Mouse (Mus musculus) embryonic facial prominence, embryonic 10.5 days (tissue): ENCODE measurements around the gene Rab20. TPM values are rescaled to one million over a fixed set of nuclear protein-coding genes. Genes with fewer than 3 reads are reported as not detected.

ENCODE experiments used
- DNase-seq: peaks from one replicate; pipeline ENCODE4 v3.0.0-alpha.2; 2017; ENCODE audit warnings: low spot score
- H3K27ac ChIP-seq: fragments of 300-500 bp; sonication (generic); replicated peaks from 2 replicates; pipeline ENCODE4 v1.5.1; 2016; ENCODE audit warnings: mild to moderate bottlenecking
- H3K27me3 ChIP-seq: fragments of 300-500 bp; sonication (generic); replicated peaks from 2 replicates; pipeline ENCODE4 v1.6.1; 2016; ENCODE audit warnings: low read depth, mild to moderate bottlenecking; ENCODE audit not compliant: poor library complexity, severe bottlenecking
- H3K36me3 ChIP-seq: fragments of 300-500 bp; sonication (generic); replicated peaks from 2 replicates; pipeline ENCODE4 v1.6.1; 2016; ENCODE audit warnings: mild to moderate bottlenecking, moderate library complexity
- H3K4me1 ChIP-seq: fragments of 300-500 bp; sonication (generic); 2 replicates; pipeline ENCODE4 v1.6.1; 2016
- H3K4me3 ChIP-seq: fragments of 300-500 bp; sonication (generic); 2 replicates; pipeline ENCODE4 v1.5.1; 2016; ENCODE audit warnings: mild to moderate bottlenecking, moderate library complexity
- H3K9me3 ChIP-seq: fragments of 300-500 bp; sonication (generic); 2 replicates; pipeline ENCODE4 v1.6.1; 2016; ENCODE audit warnings: mild to moderate bottlenecking
- WGBS: fragments of 180-500 bp; shearing (Covaris S2); methylation state at CpG from one replicate; pipeline ENCODE4 v1.1.7; 2016; 5-methylcytosine and 5-hydroxymethylcytosine counted together
- polyA plus RNA-seq: library from polyadenylated mRNA; unstranded; fragments of >200 nt; fragmentation: Nextera tagmentation; extraction: Ambion mirVana; gene quantifications from 2 replicates; pipeline ENCODE4 v1.2.1, GENCODE M21; 2016

Rab20 gene
- polyA plus RNA-seq, 1 experiment from 2014 or later, result 2.5 TPM

DNA sequence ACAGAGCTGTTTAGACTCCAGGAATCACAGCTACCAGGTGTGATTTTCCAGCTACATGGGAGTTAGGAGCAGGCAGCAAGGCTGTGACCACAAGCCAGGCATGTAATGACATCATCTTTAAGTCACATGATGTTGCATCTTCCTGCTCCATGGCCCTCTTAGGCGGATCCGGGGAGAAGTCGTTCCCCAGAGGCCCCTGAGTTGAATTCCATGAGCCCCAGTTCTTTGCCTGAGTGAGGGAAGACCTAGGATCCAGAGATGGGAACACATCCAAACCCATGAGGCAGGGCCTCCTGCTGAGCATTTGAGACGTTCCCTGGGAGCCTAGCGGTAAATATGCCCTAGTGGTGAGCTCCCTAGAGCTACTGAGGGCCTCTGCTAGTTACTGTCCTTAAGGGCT, 66.1 kb downstream of the Rab20 start:
- WGBS, result 68% methylated on average over 5 of the region's 5 CpGs
- Histone ChIP-seq H3K27me3 (no peaks in the 10 kb centered on the region), H3K9me3 (no peaks in the 10 kb centered on the region), H3K4me3 (no peak overlapping the region), H3K36me3 (peaks cover 77% of the 10 kb centered on the region), H3K27ac (peak overlapping the region; percentile 74), H3K4me1 (peaks cover 27% of the 10 kb centered on the region)
- no peak for DNase-seq

DNA sequence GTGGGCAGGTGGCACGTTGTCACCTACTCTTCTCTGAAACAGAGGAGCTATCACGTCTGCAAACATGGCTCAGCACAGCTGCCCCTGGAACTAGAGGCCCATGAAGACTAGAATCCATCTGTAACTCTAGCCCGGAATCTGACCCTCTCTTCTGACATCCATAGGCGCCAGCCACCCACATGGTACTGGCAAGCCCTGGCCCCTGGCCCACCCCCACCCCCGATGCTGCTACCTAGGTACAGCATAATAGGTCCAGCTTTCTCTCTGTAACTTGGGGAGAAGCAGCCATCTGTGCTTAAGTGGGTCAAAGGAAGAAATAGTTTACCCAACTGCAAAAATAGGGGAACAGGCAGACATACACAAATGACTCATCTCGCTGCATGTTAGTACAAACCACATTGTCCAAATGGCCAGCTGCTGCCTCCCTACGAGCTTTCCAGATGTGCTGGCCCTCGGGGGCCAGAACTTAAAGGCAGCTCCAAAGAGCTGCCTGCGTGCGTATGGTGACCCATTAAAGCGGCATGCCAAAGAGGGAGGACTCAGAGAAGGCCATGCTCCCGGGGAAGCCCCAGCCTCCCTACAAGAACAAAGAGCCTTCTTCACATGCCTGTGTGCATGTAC, 66.9 kb downstream of the Rab20 start:
- WGBS, result 63% methylated on average over 12 of the region's 12 CpGs

DNA sequence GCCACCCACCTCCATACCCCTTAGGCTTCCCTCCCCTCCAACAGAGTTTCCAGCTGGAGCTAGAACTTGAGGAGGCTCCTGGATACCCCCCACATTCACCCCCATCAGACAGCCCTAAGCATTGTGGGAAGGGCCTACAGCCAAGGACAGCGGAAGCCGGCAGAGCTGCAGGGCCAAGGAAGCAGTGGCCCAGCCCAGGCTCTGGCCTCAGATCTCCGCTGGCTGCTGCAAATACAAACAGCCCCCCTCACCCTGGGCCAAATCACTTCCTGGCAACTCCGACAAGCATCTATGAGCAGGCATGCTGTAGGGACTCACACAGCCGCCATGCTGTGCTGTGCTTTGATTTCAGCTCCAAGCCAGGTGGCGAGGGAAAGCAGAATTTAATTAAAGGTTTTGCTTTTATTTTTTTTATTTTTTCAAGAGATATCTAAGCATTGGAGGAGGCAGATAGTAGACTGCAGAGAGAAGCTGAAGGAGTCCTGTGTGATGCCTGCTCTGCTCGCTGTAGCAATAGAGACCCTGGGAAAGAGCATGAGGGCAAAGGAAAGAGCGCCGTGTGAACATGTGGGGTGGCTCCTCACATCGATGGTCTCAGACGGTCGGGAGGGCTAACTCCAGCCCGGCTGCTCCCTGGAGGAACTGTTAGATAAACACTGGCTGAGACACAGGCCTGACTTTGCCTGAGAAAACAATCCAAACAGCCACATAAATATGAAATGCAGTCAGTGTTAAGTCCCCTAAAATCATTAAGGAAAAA, 72.6 kb downstream of the Rab20 start:
- H3K9me3 ChIP-seq, result no peaks in the 10 kb centered on the region
- DNase-seq, result peak; percentile 54
- no peak overlapping the region for H3K4me3 ChIP-seq
- peaks cover 87% of the 10 kb centered on the region for H3K36me3 ChIP-seq
- 41% methylated on average over 13 of the region's 13 CpGs for WGBS
- H3K27ac ChIP-seq, result peak overlapping the region; percentile 70
- H3K4me1 ChIP-seq, result peaks cover 30% of the 10 kb centered on the region
- H3K27me3 ChIP-seq, result no peaks in the 10 kb centered on the region

More for the DNA sequence above, 66.9 kb downstream of the Rab20 start:
- H3K4me3 ChIP-seq, result no peak overlapping the region
- H3K4me1 ChIP-seq, result peaks cover 27% of the 10 kb centered on the region
- DNase-seq, result peak; percentile 42
- peak overlapping the region; percentile 74 for H3K27ac ChIP-seq
- peaks cover 85% of the 10 kb centered on the region for H3K36me3 ChIP-seq
- no peaks in the 10 kb centered on the region for H3K27me3 ChIP-seq
- H3K9me3 ChIP-seq, result no peaks in the 10 kb centered on the region

DNA sequence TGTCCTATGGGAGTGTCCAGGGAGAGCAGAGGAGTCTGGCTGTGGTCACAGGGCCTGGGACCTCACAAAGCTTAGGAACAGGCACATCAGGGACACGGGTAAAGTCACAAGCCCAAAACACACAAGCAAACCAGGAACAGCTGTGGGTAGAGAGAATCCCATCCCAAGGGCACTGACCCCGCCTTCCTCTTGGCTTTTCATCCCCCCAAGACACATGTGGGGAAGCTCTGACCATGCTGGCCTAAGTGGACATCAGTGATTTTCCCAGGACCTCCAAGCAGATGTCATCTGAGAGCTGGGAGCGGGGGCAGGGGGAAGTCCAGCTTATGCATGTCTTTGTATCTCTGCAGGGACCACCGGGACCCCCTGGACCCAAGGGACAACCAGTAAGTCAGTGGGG, 73.9 kb downstream of the Rab20 start:
- WGBS, result 50% methylated on average over 4 of the region's 4 CpGs
- peak overlapping the region; percentile 70; the same call in 1 of the 2 replicates for H3K27ac ChIP-seq
- DNase-seq, result no peak
- no peak overlapping the region for H3K4me3 ChIP-seq
- H3K36me3 ChIP-seq, result peaks cover 82% of the 10 kb centered on the region
- no peaks in the 10 kb centered on the region for H3K9me3 ChIP-seq
- no peaks in the 10 kb centered on the region for H3K27me3 ChIP-seq
- peaks cover 35% of the 10 kb centered on the region for H3K4me1 ChIP-seq

DNA sequence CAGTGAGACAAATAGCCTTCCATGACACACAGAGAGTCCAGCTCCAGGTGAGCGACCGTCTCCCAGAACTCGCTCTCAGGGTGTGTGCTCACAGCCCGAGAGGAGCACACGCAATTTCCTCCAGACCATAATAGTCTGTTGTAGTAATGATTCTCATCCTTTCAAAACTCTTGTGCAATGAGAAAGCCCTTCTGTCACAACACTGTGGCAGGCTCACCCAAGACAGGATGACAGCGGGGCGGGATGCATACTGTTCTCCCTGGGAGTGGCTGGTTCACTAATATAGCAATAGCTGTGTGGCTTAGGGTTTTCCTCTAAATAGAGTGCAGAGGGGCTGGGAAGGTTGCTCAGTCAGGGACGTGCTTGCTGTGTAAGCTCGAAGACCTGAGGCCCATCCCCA, 74.7 kb downstream of the Rab20 start:
- H3K9me3 ChIP-seq, result no peaks in the 10 kb centered on the region
- H3K36me3 ChIP-seq, result peaks cover 82% of the 10 kb centered on the region
- 91% methylated on average over 9 of the region's 9 CpGs for WGBS

More for the DNA sequence above, 74.7 kb downstream of the Rab20 start:
- Histone ChIP-seq H3K27me3 (no peaks in the 10 kb centered on the region), H3K27ac (peak overlapping the region; percentile 48; the same call in 1 of the 2 replicates), H3K4me3 (no peak overlapping the region), H3K4me1 (peaks cover 43% of the 10 kb centered on the region)
- no peak for DNase-seq

Other genes with a start within 250 kb of the Rab20 start
- 51.8 and 54.7 TPM in 2 replicates for gene Col4a2, start 165.9 kb downstream of the Rab20 start, polyA plus RNA-seq
- 128 and 138 TPM in 2 replicates for gene Col4a1, start 165.9 kb downstream of the Rab20 start, polyA plus RNA-seq
- 106 and 114 TPM in 2 replicates for gene Naxd, start 18.8 kb upstream of the Rab20 start, polyA plus RNA-seq
- 17.9 and 18.6 TPM in 2 replicates for gene Cars2, start 72.1 kb upstream of the Rab20 start, polyA plus RNA-seq
- 31.1 and 32.6 TPM in 2 replicates for gene Ing1, start 76.9 kb upstream of the Rab20 start, polyA plus RNA-seq
- 121 and 133 TPM in 2 replicates for gene Ankrd10, start 157.0 kb upstream of the Rab20 start, polyA plus RNA-seq
- 0.11 TPM in 1 of 2 replicates, not detected in the other for gene 1700016D06Rik, start 222.4 kb upstream of the Rab20 start, polyA plus RNA-seq
- 50.3 and 55.1 TPM in 2 replicates for gene Arhgef7, start 249.0 kb upstream of the Rab20 start, polyA plus RNA-seq